Mouse (Mus musculus) skeletal muscle tissue, adult 2 months (tissue): ENCODE data around the gene Gm20594.

Experiments used
- DNase-seq: peaks from one replicate; pipeline ENCODE4 v3.0.0-alpha.2; 2012; ENCODE audit warnings: low read depth, low spot score

Gm20594 gene

DNA sequence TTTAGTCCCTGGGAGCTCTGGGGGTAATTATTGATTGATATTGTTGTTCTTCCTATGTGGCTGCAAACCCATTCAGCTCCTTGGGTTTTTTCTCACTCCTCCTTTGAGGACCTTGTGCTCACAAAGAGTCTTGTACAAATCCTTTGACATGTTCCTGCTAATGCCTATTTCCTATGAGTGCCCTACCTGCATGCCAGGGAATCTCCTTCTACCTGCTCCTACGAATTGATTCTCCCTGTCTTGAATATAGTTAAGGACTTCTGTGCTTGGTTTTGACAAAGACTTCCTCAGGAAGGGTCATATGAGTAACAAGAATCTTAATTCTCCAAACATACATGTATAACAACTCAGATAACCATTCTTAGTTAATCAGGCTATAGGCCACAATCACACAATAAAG, at the start of gene Gm20594:
Gene Gm20594, plus strand, starts transcription at position 301 of the 400 bp plus-strand sequence.
- DNase-seq = no peak

- no peak for DNase-seq
Measured at GRCm38 (mm10) chr6:79818114-79818513, 398 bp downstream of the Gm20594 start.

DNA sequence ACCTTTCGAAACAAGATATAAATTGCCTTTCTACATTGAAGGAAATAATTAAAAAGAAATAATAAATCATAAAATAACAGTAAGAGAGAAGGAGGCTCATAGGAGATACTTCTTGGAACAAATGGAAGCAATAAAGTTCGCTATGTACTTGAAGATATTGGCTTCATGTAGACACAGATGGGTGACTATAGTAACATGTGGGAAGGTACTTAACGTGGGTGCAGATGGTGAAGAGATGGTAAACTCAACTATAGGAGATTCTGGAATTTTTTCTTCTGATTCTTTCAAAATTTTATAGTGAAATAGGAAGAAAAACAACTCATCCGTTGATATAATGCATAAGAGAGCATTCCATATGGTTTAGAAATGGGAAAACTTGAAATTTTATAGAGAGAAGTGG, 16.1 kb downstream of the Gm20594 start:
- DNase-seq = no peak

DNA sequence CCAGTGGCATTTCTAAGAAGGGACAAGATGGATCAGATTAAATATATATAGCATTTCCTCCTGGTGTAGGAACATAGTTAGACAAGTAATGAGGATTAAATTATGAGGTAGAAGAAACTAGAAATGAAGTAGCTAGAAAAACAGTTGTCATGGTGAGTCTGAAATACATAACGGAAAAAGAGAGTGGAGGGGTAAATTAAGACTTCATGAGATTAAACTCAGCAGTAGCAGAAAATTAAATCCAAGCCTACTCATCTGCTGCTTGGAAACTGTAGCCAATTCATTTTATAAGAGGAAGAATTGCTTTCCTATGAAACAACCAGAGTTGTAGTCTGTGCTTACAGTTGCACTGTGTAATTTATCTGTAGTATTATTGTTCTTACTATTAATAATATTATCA, 29.1 kb downstream of the Gm20594 start:
- no peak for DNase-seq
